Mouse (Mus musculus) lung, postnatal 14 days (tissue): ENCODE measurements around the gene a.

Source experiments
- DNase-seq: peaks from one replicate; pipeline ENCODE4 v3.0.0; 2021

The a gene

DNA sequence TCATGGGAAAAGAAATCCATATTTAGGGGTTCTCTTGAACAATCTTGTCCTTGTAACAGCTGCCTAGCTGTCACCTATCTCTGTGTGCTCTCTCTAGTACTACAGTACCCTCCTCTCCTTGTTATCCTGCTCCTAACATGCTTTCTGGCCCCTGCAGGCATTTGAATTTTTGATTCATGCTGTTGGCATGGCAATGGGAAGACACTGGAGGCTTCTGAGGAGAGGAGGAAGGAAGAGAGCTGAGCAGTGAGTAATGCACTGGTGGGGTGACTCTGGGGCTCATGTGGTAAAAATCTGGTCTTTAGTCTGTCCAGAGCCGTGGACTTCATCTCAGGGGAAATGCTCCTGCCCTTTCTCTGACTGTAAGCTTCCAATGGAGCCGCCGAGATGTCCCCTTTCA, 5.9 kb upstream of the a start:
- no peak for DNase-seq

- DNase-seq: no peak
These were observed 5.0 kb upstream of the a start for GRCm38 (mm10) chr2:154786187-154786586.

DNA sequence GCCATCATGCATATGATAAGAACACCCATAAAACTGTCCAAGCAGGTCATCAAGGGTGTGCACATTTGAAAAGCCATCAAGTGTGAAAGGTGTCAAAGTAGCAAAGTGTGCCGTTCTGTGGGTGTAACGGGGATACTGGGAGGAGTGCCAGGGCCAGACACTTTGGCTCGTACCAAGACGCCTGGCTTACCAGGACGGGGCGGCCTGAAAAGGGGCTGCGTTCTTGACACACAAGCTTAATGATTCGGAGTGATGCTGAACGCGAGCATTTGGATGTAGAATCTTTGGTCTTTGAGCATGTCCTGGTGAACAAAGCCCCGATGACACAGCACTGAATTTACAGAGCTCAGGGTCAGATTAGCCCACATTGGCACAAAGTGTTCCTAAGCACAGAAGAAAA, 4.4 kb upstream of the a start:
- DNase-seq: no peak

GRCm38 (mm10) chr2:154789381-154789780, 1.8 kb upstream of the a start:
- DNase-seq: no peak

GRCm38 (mm10) chr2:154789977-154790655, 1.1 kb upstream of the a start:
- DNase-seq: no peak

GRCm38 (mm10) chr2:154791661-154792642, 750 bp downstream of the a start:
- peak; percentile 82 for DNase-seq

DNA sequence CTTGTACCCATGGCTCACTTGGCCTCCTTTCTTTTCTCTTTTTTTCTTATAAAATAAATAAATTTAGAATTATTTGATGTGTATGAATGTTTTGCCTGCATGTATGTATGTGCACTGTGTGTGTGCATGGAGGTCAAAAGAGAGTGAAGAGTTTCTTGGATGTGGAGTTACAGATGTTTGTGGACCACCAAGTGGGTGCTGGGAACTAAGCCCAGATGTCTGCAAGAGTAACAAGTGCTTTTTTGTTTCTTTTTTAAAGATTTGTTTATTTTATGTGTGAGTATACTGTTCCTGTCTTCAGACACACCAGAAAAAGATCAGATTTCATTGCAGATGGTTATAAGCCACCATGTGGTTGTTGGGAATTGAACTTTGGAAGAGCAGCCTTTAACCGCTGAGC, 12.2 kb downstream of the a start:
- DNase-seq: no peak

DNA sequence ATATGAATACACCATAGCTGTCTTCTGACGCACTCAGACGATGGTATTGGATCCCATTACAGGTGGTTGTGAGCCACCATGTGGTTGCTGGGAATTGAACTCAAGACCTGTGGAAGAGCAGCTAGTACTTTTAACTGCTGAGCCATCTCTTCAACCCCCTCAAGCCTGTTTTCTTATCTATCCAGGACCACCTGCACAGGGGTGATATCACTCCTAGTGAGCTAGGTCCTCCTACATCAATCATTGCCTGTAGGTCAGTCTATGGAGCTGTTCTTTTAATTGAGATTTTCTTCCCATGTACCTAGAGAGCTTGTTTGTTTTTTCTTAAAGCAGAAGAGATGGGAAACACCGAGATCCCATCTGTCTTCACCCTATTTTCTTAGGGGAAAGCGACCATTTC, 12.6 kb downstream of the a start:
- DNase-seq: no peak

DNA sequence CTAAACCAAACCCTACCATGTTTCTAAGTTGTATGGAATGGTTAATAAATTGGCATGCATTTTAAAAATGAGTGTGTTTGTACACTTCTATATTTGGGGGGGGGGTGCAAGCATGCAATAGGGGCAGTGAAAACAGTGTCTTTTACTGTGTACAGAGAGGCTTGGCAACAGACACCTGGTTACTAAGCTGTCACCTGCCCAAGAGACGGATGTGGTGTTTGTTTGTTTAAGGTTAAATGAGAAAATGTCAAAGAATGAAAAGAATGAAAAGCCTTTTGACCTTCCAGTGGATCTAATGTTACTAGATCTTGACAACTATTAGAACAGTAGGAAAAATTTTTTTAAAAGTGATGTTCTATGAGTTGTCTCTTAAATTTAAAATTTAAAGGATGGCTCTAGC, 16.5 kb downstream of the a start:
- DNase-seq: no peak

DNA sequence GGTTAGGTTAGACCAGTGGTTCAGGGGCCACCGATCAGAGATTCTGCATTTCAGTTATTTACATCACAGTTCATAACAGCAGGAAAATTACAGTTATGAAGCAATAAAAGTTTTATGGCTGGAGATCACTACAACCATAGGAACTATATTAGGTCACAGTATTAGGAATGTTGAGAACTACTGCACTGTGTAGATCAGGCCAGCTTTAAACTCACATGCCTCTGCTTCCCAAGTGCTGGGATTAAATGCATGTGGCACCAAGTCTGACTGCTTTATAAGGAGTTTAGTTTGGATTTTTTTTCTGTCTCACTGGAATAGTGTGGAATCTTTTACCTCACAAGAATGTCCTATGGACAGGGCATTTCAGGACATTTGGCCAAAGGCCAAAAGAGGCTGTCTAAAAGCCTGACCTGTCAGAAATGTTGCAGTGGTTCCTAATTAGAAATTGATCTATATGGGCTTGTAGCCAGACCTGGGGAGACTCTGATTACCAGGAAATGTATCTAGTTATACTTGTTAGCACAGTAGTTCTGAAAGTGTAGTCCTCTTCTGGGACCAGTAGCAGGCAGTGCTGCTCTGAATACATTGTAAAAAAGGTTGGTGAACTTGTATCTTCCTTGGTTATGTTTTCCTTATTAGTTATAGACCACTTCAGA, 18.0 kb downstream of the a start:
- DNase-seq: peak; percentile 24

GRCm38 (mm10) chr2:154810821-154811220, 19.6 kb downstream of the a start:
- no peak for DNase-seq

GRCm38 (mm10) chr2:154813426-154813825, 22.2 kb downstream of the a start:
- DNase-seq: no peak

DNA sequence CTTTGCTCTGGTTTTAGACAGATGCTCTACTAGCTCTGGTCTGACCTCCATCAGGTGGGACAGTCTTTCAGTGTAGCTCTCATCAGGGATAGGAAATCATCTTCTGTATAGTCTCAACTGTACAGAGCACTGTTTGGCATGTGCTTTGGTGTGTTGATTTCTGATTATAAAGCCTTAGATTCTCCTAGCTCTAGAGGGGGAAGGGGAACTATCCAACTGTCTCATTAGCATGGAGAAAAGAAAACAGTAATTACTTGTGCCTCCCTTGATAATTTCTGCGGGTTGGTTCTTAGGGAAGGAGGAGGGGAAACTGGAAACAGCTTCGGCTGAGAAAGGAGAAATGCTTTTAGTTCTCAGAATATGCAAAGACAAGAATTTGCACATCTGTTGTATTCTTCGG, 25.9 kb downstream of the a start:
- DNase-seq: no peak

GRCm38 (mm10) chr2:154817788-154818187, 26.6 kb downstream of the a start:
- peak; percentile 40 for DNase-seq

DNA sequence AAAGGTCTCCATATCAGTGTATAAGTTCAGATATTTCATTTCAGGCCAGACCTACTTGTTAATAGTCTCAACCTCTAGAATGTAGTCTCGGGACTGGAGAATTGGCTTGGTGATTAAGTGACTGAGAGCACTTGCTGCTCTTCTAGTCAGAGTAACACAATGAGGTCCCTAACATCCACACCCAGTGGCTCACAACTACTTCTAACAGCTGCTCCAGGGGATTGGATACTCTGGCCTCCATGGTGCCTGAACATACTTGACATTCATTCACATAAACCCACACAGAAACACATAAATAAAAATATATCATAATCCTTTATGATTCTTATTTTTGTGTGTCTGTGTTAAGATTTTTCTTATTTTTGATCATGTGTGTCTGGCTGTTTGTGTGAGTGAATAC, 27.4 kb downstream of the a start:
- no peak for DNase-seq

GRCm38 (mm10) chr2:154820346-154820745, 29.1 kb downstream of the a start:
- no peak for DNase-seq

- DNase-seq: no peak
These were observed 34.9 kb downstream of the a start for GRCm38 (mm10) chr2:154826054-154826538.

GRCm38 (mm10) chr2:154827521-154827920, 36.3 kb downstream of the a start:
- DNase-seq: no peak

- DNase-seq: no peak
These were observed 41.3 kb downstream of the a start for GRCm38 (mm10) chr2:154832471-154832870.

DNA sequence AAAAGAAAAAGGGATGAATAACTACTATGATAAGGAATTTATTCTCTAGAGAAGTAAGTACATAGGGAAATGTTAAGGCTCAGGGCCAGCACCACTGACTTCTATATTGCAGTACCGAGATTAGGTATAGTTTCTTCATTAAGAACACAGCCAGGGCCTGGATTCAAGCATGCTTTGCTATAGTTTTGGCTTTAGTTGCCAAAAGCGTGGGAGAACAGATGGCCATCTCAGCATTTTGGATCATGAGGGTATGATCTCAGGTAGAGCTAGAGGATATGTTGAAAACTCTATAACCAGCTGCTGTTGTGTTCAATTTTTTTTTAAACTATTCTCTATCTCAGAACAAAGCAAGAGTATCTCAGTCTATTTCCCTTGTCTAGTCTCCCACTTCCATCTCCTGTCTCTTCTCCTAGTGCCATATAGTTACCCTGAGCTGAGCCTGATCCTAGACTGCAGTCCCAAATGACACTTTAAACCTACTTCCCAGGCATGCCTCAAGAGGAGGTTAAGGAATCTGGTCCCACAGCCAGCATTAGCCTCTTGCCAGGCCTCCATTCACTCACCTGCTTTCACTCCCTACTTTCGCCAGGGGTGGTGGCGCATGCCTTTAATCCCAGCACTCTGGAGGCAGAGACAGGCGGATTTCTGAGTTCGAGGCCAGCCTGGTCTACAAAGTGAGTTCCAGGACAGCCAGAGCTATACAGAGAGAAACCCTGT, 43.1 kb downstream of the a start:
- DNase-seq: no peak

DNA sequence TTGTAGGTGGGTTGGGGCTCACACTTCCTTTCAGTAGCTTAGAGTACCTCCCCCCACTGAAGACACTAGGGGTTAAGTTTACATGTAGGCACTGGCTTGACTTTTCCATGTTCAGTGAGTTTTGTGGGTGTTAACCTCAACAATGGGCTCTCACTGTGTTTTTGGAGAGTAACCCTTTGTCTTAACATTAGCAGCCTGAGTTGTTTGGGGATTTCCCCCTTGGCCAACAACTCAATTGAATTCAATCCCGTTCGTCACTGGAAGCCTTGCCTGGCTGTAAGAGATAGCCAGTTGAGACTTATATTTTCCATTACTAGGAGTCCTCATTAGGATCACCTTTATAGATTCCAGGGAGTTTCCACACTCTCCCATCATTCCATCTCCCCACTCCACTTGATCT, 45.3 kb downstream of the a start:
- DNase-seq: no peak

DNA sequence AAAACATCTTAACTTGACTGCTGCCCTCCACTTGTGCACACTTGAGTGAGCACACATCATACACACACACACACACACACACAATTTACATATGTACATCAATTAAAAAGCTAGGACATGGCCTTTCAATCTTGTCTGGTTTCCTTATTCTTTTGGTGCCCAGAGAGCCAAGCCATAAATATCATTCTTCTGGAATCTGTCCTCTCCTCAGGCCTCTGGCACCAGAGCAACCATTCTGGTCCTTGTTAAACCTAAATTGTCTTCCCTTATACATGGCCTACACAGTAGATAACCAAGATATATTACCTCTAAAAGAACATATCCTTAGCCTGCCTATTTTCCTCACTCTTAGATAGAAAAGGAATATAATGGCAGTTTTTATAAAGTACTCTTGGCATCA, 56.9 kb downstream of the a start:
- DNase-seq: no peak

- peak; percentile 75 for DNase-seq
These were observed 64.2 kb downstream of the a start for GRCm38 (mm10) chr2:154855383-154855782.
